Mouse (Mus musculus) embryo, embryonic 11.5 days (tissue): ENCODE measurements around the gene Maml3.

Source experiments
- DNase-seq: peaks from one replicate; pipeline ENCODE4 v3.0.0-alpha.2; 2012; ENCODE audit warnings: low read depth, low spot score

The Maml3 gene

DNA sequence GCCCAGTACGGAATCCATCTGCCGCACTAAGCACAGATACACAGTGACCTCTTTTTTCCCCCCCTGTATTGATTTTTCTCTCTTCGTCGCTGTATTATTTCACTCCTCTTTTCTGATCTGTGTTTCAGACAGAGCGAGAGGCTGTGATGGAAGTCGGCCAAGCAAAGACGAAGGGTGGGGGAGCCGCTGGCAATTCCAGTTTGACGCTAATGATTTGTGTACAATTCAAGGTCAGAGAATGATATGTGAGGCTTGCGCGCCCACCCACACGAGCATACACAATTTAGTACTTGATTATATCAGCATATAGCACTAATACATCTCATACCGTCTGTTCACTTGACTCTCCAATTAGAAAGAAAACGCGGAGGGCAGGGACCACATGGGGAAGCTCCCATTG lies 271.9 kb downstream of the Maml3 start:
- DNase-seq, result no peak

DNA sequence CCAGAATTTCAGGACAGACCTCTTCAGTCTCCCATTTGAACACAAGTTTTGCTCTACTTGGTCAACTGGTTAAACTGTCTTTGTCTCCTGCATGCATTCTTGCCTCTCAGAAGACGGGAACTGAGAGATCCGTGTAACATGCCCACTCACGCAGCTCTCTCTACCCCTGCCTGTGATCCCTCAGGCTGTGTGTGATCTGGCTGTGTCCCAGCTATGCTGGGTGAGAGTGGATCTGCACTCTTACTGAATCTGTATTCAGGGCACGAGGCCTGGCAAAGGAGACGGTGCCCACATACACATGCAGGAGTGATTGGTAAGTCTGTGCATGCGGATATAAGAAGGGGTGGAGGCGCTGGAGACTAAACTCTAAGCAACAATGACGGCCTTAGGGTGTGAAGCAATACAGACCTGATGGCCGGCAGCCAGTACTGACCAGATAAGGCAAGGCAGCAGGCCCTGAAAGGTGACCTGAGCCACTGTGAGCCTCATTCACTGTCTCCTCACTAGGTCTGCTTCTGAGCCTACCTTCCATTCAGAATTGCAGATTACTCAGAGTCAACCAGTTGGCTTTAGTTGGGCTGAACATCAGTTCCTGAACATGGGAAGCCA lies 274.0 kb downstream of the Maml3 start:
- no peak for DNase-seq

DNA sequence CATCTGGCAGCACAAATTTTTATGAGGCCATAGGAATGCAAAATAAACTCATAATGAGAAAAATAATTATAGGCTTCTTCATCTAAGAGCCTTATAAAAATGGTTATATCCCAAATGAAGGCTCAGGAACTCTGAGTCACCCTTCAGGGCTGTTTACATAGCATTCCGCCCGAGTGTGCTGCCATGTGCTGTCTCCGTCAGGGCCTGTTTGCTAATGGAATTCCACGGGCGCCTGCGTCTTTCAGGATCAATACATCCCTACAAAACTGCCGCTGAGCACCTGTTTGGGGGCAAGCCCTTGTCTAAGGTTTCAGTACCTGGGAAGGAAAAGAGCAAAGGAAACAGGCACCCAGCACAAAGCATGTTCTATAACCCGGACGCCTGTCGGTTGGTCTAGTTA lies 279.3 kb downstream of the Maml3 start:
- DNase-seq, result no peak

DNA sequence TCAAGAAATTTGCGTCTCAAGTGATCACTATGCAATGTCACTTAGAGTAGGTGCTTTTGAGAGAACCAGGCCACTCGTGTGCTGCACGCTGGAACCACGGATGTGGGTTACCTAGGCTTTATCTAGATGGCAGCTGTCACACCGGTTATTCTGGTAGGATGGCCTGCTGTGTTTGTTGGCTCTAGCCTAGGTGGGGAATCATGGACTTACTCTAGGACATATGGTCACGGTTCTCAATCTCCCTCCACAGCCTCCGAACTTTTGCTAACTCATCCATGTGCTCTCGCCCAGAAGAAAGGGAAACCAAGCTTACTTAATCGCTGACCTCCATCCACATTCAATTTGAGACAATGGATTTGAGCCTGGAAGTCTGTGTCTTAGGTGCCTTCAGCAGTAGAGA lies 280.4 kb downstream of the Maml3 start:
- no peak for DNase-seq

DNA sequence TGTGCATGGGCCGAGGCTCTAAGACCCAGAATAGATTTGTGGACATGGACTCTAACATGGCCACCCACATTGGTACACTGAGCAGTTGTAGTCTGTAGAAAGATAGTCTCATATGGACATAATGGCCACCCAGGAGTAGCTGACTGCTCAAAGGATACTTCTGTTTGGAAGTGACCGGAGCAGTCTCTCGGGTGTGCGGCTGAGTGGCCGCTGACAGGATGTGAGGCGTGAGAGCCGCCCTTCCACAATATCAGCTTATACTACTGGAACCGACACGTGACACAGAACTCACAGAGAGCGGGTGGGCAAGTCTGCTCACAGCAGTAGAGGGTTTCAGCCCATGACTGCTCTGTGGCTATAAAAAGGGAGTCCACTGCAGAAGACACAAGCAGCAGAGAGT lies 283.3 kb downstream of the Maml3 start:
- DNase-seq, result no peak

DNA sequence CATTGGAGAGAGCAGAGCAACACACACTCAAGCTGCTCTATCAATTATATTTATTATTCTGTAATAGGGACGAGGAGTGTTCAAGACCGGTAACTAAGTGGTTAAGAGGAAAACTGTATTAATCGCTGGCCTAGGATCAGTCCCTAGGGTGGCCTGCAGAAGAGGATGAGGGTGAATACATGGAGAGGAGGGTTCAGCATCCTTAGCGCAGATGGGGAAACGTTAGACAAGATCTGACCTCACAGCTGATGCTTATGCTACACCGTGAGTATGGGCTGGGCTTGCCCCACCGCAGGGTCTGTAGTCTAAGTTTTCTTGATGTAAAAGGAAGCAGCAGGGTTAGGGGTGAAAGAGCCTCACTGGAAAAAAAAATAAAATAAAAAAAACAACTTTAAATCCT lies 285.8 kb downstream of the Maml3 start:
- DNase-seq, result no peak

DNA sequence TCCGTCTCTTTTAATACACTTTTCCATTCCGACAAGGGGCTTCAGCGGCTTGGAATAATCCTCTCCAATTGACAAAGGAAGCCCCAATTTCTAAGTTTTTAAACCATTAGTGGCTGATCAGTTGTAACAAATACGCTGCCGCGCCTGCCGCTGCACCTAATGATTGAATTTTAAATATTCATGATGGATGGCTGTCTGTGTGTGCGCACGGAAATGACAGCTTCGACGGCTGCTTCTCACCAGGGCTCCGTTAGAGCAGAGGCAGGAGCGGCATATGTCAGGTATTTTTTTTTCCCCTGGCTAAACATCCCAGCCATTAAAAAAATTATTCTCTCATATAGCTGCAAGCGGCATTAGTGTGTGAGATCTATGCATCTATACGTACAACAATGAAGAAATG lies 287.0 kb downstream of the Maml3 start:
- no peak for DNase-seq

DNA sequence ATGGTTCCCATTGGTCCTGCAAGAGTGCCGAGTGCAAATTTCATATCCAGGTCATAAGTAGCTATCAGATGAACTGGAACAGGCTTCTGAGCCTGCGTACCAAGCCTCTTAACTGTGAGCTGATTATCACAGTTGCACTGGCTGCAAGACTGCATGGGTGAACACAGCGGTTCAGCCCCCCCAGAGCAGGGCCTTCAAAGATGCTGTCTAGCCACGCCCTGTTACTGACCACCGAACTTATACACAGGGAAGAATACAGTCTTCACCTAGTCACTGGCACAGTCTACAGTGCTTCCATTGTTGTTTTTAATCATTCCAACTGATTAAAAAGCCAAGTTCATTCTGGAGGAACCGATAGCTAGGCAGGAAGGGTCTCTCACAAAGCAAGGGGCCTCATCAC lies 287.5 kb downstream of the Maml3 start:
- no peak for DNase-seq

DNA sequence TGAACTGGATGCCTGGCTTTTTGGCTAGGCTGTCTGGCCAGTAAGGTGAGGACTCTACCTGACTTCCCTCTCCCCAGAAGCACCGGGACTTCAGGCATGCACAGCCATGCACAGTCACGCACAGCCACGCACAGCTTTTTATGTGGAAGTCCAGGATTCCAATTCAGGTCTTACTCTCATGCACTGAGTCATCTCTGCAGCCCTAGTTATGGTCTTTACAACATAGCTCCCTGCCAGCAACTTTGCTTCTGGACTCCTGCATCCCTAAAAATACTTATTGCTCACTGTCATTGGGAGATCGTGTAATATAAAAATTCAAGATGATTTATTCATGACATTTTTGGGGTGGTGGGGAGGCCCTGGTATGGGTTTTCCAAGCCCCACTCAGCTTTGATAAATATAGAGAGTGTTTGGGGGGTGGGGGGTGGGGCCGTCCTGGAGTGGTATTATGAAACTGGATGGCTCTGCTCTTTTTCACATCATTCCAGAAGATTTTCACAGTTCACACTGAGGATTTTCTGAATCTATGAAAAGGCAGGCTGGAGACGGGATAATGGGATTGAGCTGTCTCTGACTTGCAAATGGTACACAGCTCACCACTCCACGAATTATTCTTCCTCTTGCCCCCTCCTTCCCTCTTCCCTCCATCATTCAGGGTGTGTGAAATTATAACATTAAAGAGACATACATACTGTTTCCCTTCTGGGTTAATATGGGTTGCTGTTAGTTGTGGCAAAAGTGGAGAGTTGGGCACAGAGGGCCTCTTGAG lies 288.2 kb downstream of the Maml3 start:
- no peak for DNase-seq

DNA sequence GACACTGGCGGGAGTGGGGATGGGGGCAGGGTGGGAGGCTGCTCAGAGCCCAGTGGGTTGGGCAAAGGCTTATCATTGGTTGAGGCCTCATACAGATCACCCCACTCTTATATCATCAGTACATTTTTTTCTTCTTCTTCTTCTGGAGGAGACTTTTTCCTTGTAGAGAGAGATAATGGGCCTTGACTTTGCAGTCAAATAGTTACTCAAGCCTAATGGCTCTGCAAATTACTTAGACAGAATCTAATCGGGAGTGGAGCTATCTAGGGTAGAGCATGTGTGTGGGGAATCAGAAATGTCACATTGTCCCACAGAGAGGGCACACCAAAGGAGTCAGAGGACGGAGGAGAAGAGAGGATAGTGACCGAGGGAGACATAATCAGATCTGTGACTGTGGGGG lies 290.8 kb downstream of the Maml3 start:
- DNase-seq, result no peak

DNA sequence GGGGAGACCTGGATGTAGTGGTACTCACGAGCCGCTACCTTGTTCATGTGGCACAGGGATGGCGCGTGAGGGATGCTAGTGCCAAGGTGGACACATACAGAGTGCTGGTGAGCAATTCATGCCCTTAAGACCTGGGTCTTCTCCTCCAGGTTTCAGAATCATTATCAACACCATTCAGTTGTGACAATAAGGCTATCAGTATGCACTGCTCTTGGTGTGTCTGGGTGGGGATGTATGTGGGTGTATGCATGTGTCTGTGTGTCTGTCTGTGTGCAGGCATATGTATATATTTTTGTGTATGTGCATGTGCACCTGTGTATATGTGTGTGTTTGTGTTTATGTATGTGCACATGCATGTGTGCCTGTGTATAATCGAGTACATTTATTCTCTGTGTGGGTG lies 291.7 kb downstream of the Maml3 start:
- DNase-seq, result no peak

DNA sequence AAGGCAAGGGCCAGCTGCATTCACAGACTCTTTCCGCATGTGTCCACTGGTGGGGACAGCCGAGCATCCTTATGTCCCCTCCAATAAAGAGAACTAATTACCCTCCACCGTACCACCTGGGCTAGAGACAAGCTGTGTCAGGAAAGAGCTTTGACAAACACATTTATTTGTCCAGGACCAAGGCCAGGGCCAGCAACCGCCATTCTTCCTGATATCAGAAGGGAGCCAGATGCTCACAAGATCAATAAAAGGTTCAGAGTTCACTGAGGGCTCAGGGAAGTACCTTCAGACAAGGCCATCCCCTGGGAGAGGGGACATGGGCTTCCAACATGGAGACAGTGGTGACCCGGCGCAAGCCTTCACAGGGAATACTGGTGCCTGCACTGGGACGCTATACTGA lies 294.1 kb downstream of the Maml3 start:
- no peak for DNase-seq

DNA sequence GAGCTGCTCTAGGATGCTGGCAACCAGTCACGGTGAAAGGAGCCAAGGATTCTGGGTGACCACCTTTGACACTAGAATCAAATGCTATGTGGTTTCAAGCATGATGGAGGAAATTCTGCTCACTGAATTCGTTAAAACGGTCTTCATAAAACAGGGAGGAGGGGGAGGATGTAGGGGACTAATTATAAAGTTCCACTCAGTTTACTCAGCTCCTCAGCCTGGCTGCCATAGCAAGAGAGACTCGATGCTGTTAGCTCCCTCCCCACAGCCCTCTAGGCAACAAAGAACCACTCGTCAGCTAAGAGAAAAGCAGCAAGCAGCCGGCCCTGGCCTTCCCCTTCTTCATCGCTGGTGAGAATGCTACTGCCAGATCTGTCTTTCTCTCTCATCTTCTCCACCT lies 295.1 kb downstream of the Maml3 start:
- no peak for DNase-seq

DNA sequence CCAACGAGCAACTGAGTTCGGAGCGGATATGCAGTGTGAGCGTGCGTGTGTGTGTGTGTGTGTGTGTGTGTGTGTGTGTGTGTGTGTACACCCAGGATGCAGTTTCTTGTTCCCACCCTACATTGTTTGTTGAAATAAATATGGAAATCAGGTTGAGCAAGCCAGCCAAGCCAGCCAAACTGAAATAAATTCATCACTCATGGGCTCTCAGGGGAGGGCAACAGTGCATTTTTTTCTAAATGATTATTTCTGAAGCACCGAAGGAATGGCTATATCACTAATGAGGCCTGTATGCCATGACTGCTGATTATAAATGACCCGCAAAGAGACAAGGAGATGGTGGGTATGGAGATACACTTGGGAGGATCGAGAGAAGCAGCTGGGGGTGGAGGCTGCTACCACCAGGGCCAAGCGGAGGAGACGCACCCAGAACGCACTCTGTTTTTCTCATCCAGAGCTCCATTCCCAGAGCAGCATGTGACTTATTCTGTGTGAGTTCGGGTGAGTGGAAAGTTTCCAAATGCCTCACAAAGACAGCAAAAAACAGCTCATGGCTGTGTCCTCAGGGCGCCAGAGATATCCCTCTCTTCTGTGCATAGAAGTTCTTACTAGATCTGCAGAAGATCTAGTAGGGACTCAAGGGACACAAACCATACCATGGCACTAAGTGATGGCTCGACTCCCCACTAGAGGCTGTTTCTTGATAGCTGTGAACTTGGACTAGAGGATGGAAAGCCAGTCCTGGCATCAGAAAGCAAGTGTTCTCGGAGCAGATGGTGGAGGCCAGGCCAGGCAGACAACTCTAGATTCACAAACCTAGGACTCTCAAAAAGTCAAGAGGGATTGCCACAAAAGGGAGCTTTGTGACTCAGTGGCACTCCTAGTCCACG lies 296.6 kb downstream of the Maml3 start:
- no peak for DNase-seq

DNA sequence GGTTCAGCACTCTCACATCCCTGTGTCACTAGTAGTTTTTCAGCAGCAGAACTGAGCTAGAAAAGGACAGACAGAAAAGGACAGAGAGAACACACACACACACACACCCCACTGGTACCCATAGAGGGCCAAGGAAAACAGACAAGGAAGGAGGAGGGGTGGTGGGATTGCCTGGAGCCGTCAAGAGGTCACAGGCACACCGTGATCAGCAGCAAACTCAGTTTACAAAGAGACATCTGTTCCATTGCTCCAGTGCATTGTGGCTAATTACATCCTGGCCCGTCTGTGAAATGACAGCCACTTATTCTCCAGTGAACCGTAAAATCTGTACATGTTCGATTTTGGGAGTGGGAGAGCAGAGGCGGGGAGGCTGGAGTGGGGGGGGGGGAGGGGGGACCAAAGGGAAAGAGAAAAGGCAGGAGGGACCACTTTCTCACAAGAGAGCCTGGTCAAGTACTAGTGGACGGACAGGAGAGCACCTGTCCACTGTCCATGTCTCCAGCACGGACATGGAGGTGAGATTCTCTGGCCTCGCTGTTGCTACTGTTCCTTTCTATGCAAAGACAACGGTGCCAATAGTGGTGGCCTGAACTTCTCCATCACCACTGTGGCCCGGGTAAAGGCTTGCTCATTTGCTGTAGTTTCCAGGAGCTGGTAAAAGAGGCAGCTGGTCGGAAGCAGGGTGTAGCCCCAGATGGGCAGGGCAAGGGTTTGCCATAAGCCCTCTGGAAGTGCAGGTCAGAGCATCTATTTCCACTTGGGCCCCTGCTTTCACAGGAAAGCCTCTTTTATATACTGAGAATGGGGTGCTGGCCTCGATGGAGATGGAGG lies 299.2 kb downstream of the Maml3 start:
- no peak for DNase-seq

DNA sequence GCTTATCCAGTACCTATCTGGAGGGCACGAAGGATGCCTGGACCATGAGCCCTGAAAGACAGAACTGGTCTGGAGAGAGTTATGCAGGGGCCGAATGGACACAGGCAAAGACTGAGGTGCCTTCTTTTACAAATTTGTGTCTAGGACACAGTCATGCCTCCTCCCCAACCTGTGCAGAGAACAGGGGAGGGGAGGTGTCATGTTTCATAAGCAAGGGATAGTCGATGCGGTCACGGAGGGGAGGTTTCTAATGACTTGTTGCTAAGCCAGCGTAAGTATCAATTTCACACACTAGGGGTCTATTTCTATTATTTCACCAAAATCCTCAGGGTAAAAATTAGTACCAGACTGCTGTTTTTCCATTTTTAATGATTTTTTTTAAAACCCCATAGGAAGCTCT lies 301.0 kb downstream of the Maml3 start:
- DNase-seq, result no peak

DNA sequence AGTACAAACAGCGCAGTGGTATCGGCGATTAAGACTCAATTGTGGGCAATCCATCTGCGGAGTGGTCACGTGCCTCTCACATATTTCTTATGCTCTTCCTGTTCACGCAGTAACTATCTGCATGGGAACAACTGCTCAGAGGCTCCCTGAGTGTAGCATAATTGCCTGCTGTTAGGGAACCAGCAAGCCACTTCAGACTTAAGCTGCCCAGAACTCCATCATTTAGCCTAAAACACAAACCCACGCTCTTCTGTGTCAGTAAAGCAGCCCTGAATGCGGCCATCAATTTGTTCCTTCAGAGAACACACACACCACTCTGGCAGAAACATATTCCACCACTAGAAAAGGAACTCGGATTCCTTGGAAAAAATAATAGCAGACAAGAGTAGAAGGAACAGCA lies 305.2 kb downstream of the Maml3 start:
- DNase-seq, result no peak

DNA sequence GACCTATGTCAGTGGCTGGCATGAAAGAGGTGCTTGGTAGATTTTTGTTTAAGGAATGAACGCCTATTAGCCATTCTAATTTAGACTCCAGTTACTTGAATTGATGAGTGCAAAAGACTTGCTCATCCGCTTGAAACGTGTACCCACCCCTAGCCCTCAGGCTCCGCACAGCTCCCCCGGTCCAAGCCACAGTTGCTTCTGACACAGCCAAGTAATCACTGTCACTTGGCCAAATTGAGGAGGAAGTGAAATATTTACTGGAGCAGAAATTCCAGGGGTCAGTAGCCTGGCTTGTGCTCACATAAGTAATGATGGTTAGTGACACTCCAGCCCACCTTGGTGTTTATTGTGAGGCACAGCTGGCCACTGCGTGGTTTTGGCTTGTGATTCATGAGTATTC lies 308.0 kb downstream of the Maml3 start:
- no peak for DNase-seq

DNA sequence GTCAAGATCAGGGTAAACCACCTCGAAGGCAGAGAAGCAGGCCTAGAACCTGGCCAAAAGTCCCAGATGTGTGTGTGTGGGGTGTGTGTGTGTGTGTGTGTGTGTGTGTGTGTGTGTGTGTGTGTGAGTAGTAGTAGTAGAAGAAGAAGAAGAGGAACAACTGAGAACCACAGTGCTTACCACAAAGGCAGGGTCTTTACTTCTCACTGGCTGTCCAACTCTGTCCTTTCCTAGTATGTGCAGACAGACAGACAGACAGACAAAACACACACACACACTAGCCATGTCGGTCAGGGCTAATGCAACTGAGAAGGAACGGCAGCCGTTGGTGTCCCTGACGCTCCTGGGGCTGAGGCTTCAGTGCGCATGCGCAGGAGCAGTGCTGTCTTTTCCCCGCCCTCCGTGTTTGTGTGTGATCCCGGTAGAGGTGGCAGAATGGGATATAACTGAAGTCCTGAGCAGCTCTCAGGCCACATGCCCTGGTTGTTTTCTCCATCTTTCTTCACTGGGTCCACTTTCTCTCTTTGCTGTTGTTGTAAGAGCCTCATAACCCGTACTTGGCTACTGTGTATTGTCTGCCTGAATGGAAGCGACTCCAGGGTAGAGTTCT lies 308.6 kb downstream of the Maml3 start:
- DNase-seq, result no peak

DNA sequence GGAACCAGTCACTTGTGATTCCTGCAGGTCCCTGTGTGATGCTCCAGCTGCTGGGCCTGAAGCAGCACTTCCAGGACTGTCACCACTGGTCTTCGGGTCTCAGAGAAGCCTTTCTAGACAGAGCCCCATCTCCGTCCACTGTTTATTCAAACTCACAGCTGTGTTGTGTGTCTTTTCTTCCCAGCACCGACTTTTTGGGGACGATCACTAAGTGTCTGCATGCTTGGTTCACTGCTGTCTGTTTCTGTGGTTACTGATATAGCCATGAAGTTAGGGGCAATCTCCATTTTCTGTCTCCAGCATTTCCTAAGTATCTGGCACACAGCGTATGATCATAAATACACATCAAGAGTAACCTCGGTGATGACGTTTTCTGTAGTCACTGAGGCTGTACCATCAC lies 313.3 kb downstream of the Maml3 start:
- no peak for DNase-seq

DNA sequence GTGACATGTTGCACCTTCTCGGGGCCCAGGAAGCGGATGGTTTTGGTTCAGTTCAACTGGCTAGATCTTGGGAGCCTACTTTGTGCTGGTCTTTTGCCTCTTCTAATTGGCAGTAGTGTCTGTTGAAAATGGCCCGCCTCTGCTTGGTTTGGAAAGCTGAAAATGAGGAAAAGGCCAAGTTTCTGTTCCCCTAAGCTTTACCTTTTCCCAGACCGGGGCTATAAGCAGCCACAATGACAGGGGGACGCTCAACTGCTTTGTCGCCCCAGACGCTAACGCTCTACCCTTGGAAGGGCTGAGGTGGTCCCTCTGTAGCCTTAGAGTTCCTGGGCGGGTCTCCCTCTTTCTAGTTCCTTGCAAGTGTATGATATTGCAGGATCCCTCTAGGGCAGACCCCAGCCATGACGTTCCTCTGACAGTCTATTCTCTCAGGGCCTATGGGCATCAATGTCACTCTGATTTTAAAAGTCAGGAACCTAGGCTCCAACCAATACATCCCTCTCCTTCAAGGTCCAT lies 315.4 kb downstream of the Maml3 start:
- no peak for DNase-seq
